Mouse (Mus musculus) limb, embryonic 14.5 days (tissue): Measurements from ENCODE around the gene C2cd3. TPM values are rescaled to one million over a fixed set of nuclear protein-coding genes. Genes with fewer than 3 reads are reported as not detected.
"Not testable (repeated sequence)": the region's sequence is repeated elsewhere in the genome, so short reads cannot be mapped to it uniquely, and the experiment has no call there.

ENCODE experiments used
- ATAC-seq: fragments of 200-750 bp; cut with Nextera tagmentation; 2 replicates; pipeline ENCODE4 v1.8.0; 2017; ENCODE audit warnings: low read depth, moderate number of reproducible peaks, moderate TSS enrichment; ENCODE audit not compliant: low FRiP score
- DNase-seq: peaks from one replicate; pipeline ENCODE4 v3.0.0-alpha.2; 2015; ENCODE audit warnings: low spot score
- H3K27ac ChIP-seq: fragments of 300-500 bp; sonication (generic); replicated peaks from 2 replicates; pipeline ENCODE4 v1.5.1; 2014; ENCODE audit warnings: low read depth, mild to moderate bottlenecking, low read length, moderate library complexity, mixed read lengths
- H3K27me3 ChIP-seq: fragments of 300-500 bp; sonication (generic); 2 replicates; pipeline ENCODE4 v1.6.1; 2014; ENCODE audit warnings: low read length, mixed read lengths; ENCODE audit not compliant: control insufficient read depth, insufficient read depth
- H3K36me3 ChIP-seq: fragments of 300-500 bp; sonication (generic); 2 replicates; pipeline ENCODE4 v1.6.1; 2014; ENCODE audit warnings: mild to moderate bottlenecking, low read length, moderate library complexity, mixed read lengths; ENCODE audit not compliant: control insufficient read depth, insufficient read depth
- H3K4me1 ChIP-seq: fragments of 300-500 bp; sonication (generic); 2 replicates; pipeline ENCODE4 v1.6.1; 2014; ENCODE audit warnings: antibody characterized with exemption, low read length, mixed read lengths; ENCODE audit not compliant: control insufficient read depth, insufficient read depth
- H3K4me2 ChIP-seq: fragments of 300-500 bp; sonication (generic); replicated peaks from 2 replicates; pipeline ENCODE4 v1.6.1; 2014; ENCODE audit warnings: low read depth, mild to moderate bottlenecking, low read length, moderate library complexity; ENCODE audit not compliant: severe bottlenecking
- H3K4me3 ChIP-seq: fragments of 300-500 bp; sonication (generic); replicated peaks from 2 replicates; pipeline ENCODE4 v1.5.1; 2014; ENCODE audit warnings: low read length
- H3K9ac ChIP-seq: fragments of 300-500 bp; sonication (generic); 2 replicates; pipeline ENCODE4 v1.6.1; 2014; ENCODE audit warnings: mild to moderate bottlenecking, low read depth, low read length, moderate library complexity; ENCODE audit not compliant: severe bottlenecking
- H3K9me3 ChIP-seq: fragments of 300-500 bp; sonication (generic); 2 replicates; pipeline ENCODE4 v1.6.1; 2016; ENCODE audit warnings: low read length; ENCODE audit not compliant: control insufficient read depth
- POLR2A ChIP-seq: fragments of 200-500 bp; IDR thresholded peaks from 2 replicates; pipeline ENCODE4 v1.8.0; 2012; ENCODE audit warnings: inconsistent platforms, mild to moderate bottlenecking, moderate library complexity, borderline replicate concordance; ENCODE audit not compliant: insufficient read depth, insufficient read length; ENCODE audit errors: extremely low read depth
- WGBS: fragments of 180-500 bp; shearing (Covaris S2); extraction: QIAGEN DNeasy Blood & Tissue Kit; methylation state at CpG from one replicate; pipeline ENCODE4 v1.1.7; 2014; 5-methylcytosine and 5-hydroxymethylcytosine counted together
- polyA plus RNA-seq, 2 experiments: library from polyadenylated mRNA; depleted of rRNA in 1 of 2; stranded (reverse) in 1 of 2; unstranded in 1 of 2; fragments of >200 nt; fragmentation: Nextera tagmentation in 1 of 2; extraction: Ambion mirVana in 1 of 2; gene quantifications; 2 replicates each; pipeline versions ENCODE4 v1.2.1 to v1.2.3; 2012 to 2014

The C2cd3 gene
- polyA plus RNA-seq, 2 experiments = 23.5 to 29.3 TPM

DNA sequence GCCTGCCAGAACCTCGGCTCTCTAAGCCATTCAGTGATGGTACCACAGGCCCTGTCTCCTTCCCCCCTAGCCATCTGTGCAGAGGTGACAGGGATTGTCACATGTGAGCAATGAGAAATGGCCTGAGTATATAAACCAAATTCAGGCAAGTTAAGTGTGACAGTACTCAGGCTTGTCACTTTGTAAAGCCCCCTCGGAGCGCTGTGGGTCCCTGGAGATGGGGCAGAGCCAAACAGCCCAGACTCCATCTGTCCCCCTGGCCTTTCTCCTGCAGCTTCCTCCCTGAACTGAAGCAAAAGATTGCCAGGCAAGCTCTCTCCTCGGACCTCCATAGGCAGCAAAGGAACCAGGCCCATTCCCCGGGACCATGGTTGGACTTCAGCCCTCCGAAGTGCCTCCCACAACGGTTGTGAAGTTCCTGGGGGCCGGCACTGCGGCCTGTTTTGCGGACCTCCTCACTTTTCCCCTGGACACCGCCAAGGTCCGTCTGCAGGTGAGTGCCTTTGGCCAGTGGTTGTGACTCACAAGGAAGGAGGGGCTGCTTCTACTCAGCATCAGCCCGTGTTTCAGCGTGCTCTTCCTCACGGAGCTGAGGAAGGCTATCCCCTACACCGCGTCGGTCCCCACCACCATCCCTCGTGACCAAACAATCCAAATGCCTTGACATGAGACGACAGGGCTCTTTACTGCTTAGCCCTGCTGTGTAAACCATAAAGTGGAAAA, 107.2 kb downstream of the C2cd3 start:
- no peak overlapping the region for H3K27ac ChIP-seq
- H3K4me3 ChIP-seq = no peak overlapping the region
- TF ChIP-seq POLR2A = no peak
- ATAC-seq (no peak), DNase-seq (no peak)
- 71% methylated on average over 20 of the region's 20 CpGs for WGBS
- no peaks in the 10 kb centered on the region for H3K9me3 ChIP-seq
- no peaks in the 10 kb centered on the region for H3K4me1 ChIP-seq
- no peak overlapping the region for H3K4me2 ChIP-seq
- no peaks in the 10 kb centered on the region for H3K36me3 ChIP-seq
- no peak overlapping the region for H3K9ac ChIP-seq
- H3K27me3 ChIP-seq = no peaks in the 10 kb centered on the region

DNA sequence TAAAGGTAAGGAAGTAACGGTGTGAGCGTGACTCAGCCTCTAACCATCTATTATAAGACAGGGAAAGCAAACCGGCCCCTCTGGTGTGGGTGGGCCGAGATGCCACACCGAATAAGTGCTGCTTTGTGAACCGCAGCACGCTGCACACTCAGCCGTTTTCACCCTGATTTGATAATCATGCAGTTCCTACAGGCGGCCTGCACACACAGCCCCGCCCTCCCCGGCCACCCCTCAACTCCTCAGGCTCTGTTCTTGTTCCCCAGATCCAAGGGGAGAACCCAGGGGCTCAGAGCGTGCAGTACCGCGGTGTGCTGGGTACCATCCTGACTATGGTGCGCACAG, 107.8 kb downstream of the C2cd3 start:
- WGBS = 72% methylated on average over 15 of the region's 15 CpGs
- ATAC-seq = no peak
- Histone ChIP-seq H3K27me3 (no peaks in the 10 kb centered on the region), H3K4me1 (no peaks in the 10 kb centered on the region), H3K4me3 (no peak overlapping the region), H3K36me3 (no peaks in the 10 kb centered on the region), H3K4me2 (no peak overlapping the region), H3K9ac (no peak overlapping the region), H3K27ac (no peak overlapping the region), H3K9me3 (no peaks in the 10 kb centered on the region)
- no peak for DNase-seq
- TF ChIP-seq POLR2A = no peak

DNA sequence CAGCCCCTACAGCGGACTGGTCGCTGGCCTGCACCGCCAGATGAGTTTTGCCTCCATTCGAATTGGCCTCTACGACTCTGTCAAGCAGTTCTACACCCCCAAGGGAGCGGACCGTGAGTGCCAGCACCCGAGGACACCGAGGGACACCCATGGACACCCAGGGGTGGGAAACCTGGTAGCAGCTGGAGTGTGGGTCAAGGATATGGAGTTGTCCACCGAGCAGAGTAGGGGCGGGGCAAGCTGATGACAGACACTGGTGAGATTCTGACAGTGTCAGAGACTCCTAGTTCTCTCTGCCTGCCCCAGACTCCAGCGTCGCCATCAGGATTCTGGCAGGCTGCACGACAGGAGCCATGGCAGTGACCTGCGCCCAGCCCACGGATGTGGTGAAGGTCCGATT, 108.1 kb downstream of the C2cd3 start:
- Histone ChIP-seq H3K4me1 (no peaks in the 10 kb centered on the region), H3K9me3 (no peaks in the 10 kb centered on the region), H3K27me3 (no peaks in the 10 kb centered on the region), H3K36me3 (no peaks in the 10 kb centered on the region), H3K4me3 (no peak overlapping the region), H3K27ac (no peak overlapping the region), H3K4me2 (no peak overlapping the region), H3K9ac (no peak overlapping the region)
- DNase-seq (no peak), ATAC-seq (no peak)
- TF ChIP-seq POLR2A = no peak
- 83% methylated on average over 17 of the region's 17 CpGs for WGBS

GRCm38 (mm10) chr7:100482046-100482445, 110.0 kb downstream of the C2cd3 start:
- not testable (repeated sequence) for H3K4me2 ChIP-seq, H3K4me1 ChIP-seq, H3K9ac ChIP-seq, H3K36me3 ChIP-seq, H3K27me3 ChIP-seq, ATAC-seq, H3K9me3 ChIP-seq, H3K27ac ChIP-seq, H3K4me3 ChIP-seq, DNase-seq
- 84% methylated on average over 2 of the region's 2 CpGs for WGBS

- Histone ChIP-seq H3K4me1 (no peaks in the 10 kb centered on the region), H3K9me3 (no peaks in the 10 kb centered on the region), H3K4me3 (no peak overlapping the region), H3K27me3 (no peaks in the 10 kb centered on the region), H3K36me3 (no peaks in the 10 kb centered on the region), H3K9ac (no peak overlapping the region), H3K27ac (no peak overlapping the region), H3K4me2 (no peak overlapping the region)
- DNase-seq = no peak
- TF ChIP-seq POLR2A = no peak
- WGBS = 87% methylated on average over 5 of the region's 5 CpGs
- ATAC-seq = no peak
These were observed 112.5 kb downstream of the C2cd3 start for GRCm38 (mm10) chr7:100484493-100484892.

GRCm38 (mm10) chr7:100487301-100487700, 115.3 kb downstream of the C2cd3 start:
- 0 out of 2 replicates have a peak, but pooled peaks cover 1% of the 10 kb centered on the region for H3K4me1 ChIP-seq
- H3K27ac ChIP-seq = no peak overlapping the region
- no peaks in the 10 kb centered on the region for H3K36me3 ChIP-seq
- no peak overlapping the region for H3K4me2 ChIP-seq
- ATAC-seq (no peak), DNase-seq (no peak)
- H3K9ac ChIP-seq = no peak overlapping the region
- 47% methylated on average over 2 of the region's 2 CpGs for whole genome bisulfite sequencing
- no peak overlapping the region for H3K4me3 ChIP-seq
- no peaks in the 10 kb centered on the region for H3K9me3 ChIP-seq
- no peaks in the 10 kb centered on the region for H3K27me3 ChIP-seq
- no peak for TF ChIP-seq POLR2A
